Mouse (Mus musculus) midbrain, embryonic 16.5 days (tissue): ENCODE measurements around the gene Rbms3. TPM values are rescaled to one million over a fixed set of nuclear protein-coding genes. Genes with fewer than 3 reads are reported as not detected.

Experiments
- ATAC-seq: fragments of 200-750 bp; cut with Nextera tagmentation; 2 replicates; pipeline ENCODE4 v1.8.0; 2017; ENCODE audit warnings: moderate TSS enrichment
- H3K27ac ChIP-seq: fragments of 300-500 bp; sonication (generic); 2 replicates; pipeline ENCODE4 v1.5.1; 2014; ENCODE audit warnings: mild to moderate bottlenecking, low read length, mixed read lengths
- H3K27me3 ChIP-seq: fragments of 300-500 bp; sonication (generic); 2 replicates; pipeline ENCODE4 v1.6.1; 2014; ENCODE audit warnings: low read depth, low read length, mixed read lengths; ENCODE audit not compliant: control insufficient read depth, insufficient read depth
- H3K36me3 ChIP-seq: fragments of 300-500 bp; sonication (generic); 2 replicates; pipeline ENCODE4 v1.6.1; 2014; ENCODE audit warnings: mild to moderate bottlenecking, low read length, moderate library complexity, mixed read lengths; ENCODE audit not compliant: control insufficient read depth, insufficient read depth
- H3K4me1 ChIP-seq: fragments of 300-500 bp; sonication (generic); 2 replicates; pipeline ENCODE4 v1.6.1; 2014; ENCODE audit warnings: mild to moderate bottlenecking, low read length, mixed read lengths; ENCODE audit not compliant: control insufficient read depth, insufficient read depth
- H3K4me2 ChIP-seq: fragments of 300-500 bp; sonication (generic); 2 replicates; pipeline ENCODE4 v1.6.1; 2014; ENCODE audit warnings: mild to moderate bottlenecking, low read length, mixed read lengths
- H3K4me3 ChIP-seq: fragments of 300-500 bp; sonication (generic); 2 replicates; pipeline ENCODE4 v1.5.1; 2014; ENCODE audit warnings: low read depth, mild to moderate bottlenecking, low read length, moderate library complexity, mixed read lengths
- H3K9ac ChIP-seq: fragments of 300-500 bp; sonication (generic); 2 replicates; pipeline ENCODE4 v1.6.1; 2014; ENCODE audit warnings: low read depth, low read length, mixed read lengths
- H3K9me3 ChIP-seq: fragments of 300-500 bp; sonication (generic); replicated peaks from 2 replicates; pipeline ENCODE4 v1.6.1; 2014; ENCODE audit warnings: mild to moderate bottlenecking, low read length, mixed read lengths; ENCODE audit not compliant: control insufficient read depth, poor library complexity, severe bottlenecking
- WGBS: fragments of 180-500 bp; shearing (Covaris S2); extraction: QIAGEN DNeasy Blood & Tissue Kit; methylation state at CpG from one replicate; pipeline ENCODE4 v1.1.7; 2014; 5-methylcytosine and 5-hydroxymethylcytosine counted together
- polyA plus RNA-seq: library from polyadenylated mRNA; unstranded; fragments of >200 nt; fragmentation: Nextera tagmentation; extraction: Ambion mirVana; gene quantifications from 2 replicates; pipeline ENCODE4 v1.2.1, GENCODE M21; 2015

The Rbms3 gene
- polyA plus RNA-seq, 1 experiment from 2014 or later: 65.9 TPM

DNA sequence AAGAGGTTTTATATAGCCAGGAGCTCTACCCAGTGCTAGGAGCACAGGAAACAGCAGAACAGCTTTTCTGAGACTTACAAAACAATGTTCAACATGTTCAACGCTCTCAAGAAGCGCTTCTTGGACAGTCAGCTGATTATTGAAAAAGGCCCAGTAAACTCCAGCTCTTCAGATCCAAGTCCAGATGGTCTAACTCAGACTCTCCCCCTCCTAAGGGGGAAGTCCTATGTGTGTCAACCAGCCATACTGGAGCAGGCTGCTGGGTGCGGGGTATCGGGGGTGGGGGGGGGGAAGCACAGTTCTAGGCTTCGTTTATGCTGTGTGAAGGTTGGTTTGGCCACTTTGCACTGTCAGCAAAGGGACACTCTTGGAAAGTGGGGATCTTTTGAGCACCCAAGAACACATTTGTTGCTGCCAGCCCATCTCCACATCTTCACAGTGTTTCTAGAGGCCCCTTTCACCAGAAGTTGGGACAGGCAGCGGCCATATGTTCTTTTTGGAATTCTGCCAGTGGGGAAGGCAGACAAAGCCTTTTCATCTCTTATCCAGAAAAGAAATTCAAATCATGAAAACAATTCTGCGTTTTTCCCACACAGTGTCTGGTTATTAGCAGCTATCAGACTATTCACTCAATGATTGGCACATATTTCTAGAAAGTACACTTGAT lies 485.5 kb downstream of the Rbms3 start:
- Histone ChIP-seq H3K27ac (no peak overlapping the region), H3K4me3 (no peak overlapping the region), H3K9me3 (no peaks in the 10 kb centered on the region), H3K4me1 (no peaks in the 10 kb centered on the region), H3K4me2 (no peak overlapping the region), H3K9ac (no peak overlapping the region), H3K27me3 (no peaks in the 10 kb centered on the region), H3K36me3 (no peaks in the 10 kb centered on the region)
- WGBS: 73% methylated on average over 7 of the region's 7 CpGs
- no peak for ATAC-seq

DNA sequence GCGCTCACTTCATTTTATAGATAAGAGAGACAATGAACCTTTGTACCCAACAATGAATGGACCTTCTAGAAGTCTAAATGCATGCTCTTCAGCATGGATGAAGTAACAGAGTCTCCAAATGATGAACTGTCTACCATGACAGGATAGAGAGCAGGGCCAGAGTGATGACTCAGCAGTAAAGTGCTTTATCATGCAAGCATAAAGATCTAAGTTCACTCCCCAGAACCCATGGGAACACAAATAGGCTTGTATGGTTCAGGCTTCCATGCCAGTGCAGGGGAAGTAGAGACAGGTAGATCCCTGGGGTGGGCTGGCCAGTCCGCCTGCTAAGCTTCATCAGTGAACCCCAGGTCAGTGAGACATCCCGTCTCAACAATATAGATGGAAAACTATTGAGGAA lies 489.7 kb downstream of the Rbms3 start:
- Histone ChIP-seq H3K27ac (no peak overlapping the region), H3K36me3 (no peaks in the 10 kb centered on the region), H3K4me1 (no peaks in the 10 kb centered on the region; the same call in 1 of the 2 replicates), H3K4me2 (no peak overlapping the region), H3K4me3 (no peak overlapping the region), H3K9me3 (no peaks in the 10 kb centered on the region), H3K27me3 (no peaks in the 10 kb centered on the region), H3K9ac (no peak overlapping the region)
- WGBS: 95% methylated on average over 3 of the region's 3 CpGs
- no peak for ATAC-seq

DNA sequence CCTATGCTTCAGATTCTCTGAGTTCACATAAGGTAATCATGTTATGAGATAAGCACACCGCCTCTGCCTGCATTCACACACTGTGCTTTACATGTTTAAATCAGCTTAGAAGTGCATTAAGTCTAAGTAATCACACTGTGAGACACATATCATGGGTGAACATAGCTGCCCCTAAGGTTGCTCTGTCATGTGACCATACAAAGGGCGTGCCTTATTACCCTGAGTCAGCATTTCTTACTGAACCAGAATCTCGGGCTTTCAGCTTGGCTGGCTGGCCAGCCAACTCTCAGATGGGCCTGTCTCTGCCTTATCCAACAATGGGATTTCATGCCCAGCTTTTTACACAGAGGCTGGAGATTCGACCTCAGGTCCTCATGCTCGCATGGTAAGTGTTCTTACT lies 493.3 kb downstream of the Rbms3 start:
- H3K4me3 ChIP-seq: no peak overlapping the region
- H3K27ac ChIP-seq: no peak overlapping the region
- WGBS: 49% methylated on average over 5 of the region's 5 CpGs
- H3K4me2 ChIP-seq: no peak overlapping the region
- no peak overlapping the region for H3K9ac ChIP-seq
- ATAC-seq: no peak
- no peaks in the 10 kb centered on the region for H3K36me3 ChIP-seq
- no peaks in the 10 kb centered on the region; the same call in 1 of the 2 replicates for H3K4me1 ChIP-seq
- no peaks in the 10 kb centered on the region for H3K9me3 ChIP-seq
- no peaks in the 10 kb centered on the region for H3K27me3 ChIP-seq

GRCm38 (mm10) chr9:117134043-117134442 lies 495.7 kb downstream of the Rbms3 start:
- no peak for ATAC-seq
- WGBS: 52% methylated on average over 2 of the region's 2 CpGs

DNA sequence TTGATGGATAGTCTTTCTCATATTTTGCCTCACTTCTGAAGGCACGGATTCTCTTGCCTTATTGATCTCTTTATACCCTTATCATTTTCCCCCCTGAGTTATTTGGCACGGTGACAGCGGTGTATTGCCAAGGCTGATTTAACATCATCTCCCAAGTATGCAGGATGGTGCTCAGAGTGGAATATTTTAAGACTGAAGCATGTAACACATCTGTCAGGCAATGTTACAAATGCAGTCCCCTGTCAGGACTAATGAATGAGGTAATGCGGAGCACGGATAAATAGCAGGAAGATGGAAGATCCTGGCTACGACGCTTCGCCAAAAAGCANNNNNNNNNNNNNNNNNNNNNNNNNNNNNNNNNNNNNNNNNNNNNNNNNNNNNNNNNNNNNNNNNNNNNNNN lies 502.9 kb downstream of the Rbms3 start:
- no peak overlapping the region for H3K27ac ChIP-seq
- no peak overlapping the region for H3K9ac ChIP-seq
- no peak for ATAC-seq
- H3K27me3 ChIP-seq: no peaks in the 10 kb centered on the region
- H3K4me2 ChIP-seq: no peak overlapping the region
- no peak overlapping the region for H3K4me3 ChIP-seq
- no peaks in the 10 kb centered on the region for H3K9me3 ChIP-seq
- peaks cover 17% of the 10 kb centered on the region for H3K4me1 ChIP-seq
- 50% methylated on average over 8 of the region's 8 CpGs for WGBS
- H3K36me3 ChIP-seq: no peaks in the 10 kb centered on the region

More at GRCm38 (mm10) chr9:117134043-117134442, 495.7 kb downstream of the Rbms3 start:
- Histone ChIP-seq H3K4me3 (no peak overlapping the region), H3K27me3 (no peaks in the 10 kb centered on the region), H3K4me1 (no peaks in the 10 kb centered on the region; the same call in 1 of the 2 replicates), H3K36me3 (no peaks in the 10 kb centered on the region), H3K9me3 (no peaks in the 10 kb centered on the region), H3K9ac (no peak overlapping the region), H3K4me2 (no peak overlapping the region), H3K27ac (no peak overlapping the region)

GRCm38 (mm10) chr9:117125844-117126243 lies 503.9 kb downstream of the Rbms3 start:
- 81% methylated on average over 6 of the region's 6 CpGs for WGBS
- no peaks in the 10 kb centered on the region for H3K27me3 ChIP-seq
- H3K27ac ChIP-seq: no peak overlapping the region
- no peak for ATAC-seq
- H3K36me3 ChIP-seq: no peaks in the 10 kb centered on the region
- no peaks in the 10 kb centered on the region for H3K9me3 ChIP-seq
- no peak overlapping the region for H3K4me3 ChIP-seq
- H3K4me1 ChIP-seq: peaks cover 17% of the 10 kb centered on the region
- H3K4me2 ChIP-seq: no peak overlapping the region
- no peak overlapping the region for H3K9ac ChIP-seq

DNA sequence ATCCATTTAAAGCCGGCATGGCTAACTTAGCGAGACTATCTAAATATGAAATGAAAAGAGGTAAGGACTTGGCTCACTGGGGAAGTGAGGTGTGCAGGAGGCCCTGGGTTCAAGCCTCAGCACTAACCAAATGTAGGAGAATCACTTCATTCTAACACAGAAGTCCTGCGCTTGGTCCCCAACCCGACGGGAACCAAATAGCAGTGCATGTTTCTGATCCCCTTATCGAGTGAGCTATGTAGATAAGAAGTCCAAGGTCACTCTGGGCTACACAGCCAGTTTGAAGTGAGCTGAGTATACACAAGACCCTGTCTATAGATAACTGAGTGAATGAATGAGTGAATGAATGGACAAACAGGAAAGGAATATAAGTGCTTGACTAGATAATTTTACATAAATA lies 508.1 kb downstream of the Rbms3 start:
- H3K27ac ChIP-seq: no peak overlapping the region
- H3K4me1 ChIP-seq: peaks cover 9% of the 10 kb centered on the region
- WGBS: 89% methylated on average over 6 of the region's 6 CpGs
- H3K36me3 ChIP-seq: no peaks in the 10 kb centered on the region
- H3K9ac ChIP-seq: no peak overlapping the region
- ATAC-seq: no peak
- no peak overlapping the region for H3K4me2 ChIP-seq
- H3K4me3 ChIP-seq: no peak overlapping the region
- no peaks in the 10 kb centered on the region for H3K27me3 ChIP-seq
- no peaks in the 10 kb centered on the region for H3K9me3 ChIP-seq

GRCm38 (mm10) chr9:117117181-117117729 lies 512.5 kb downstream of the Rbms3 start:
- no peak overlapping the region for H3K27ac ChIP-seq
- H3K4me2 ChIP-seq: no peak overlapping the region
- no peak overlapping the region for H3K9ac ChIP-seq
- no peaks in the 10 kb centered on the region for H3K36me3 ChIP-seq
- no peaks in the 10 kb centered on the region for H3K4me1 ChIP-seq
- WGBS: 92% methylated on average over 10 of the region's 10 CpGs
- ATAC-seq: no peak
- H3K4me3 ChIP-seq: no peak overlapping the region
- H3K9me3 ChIP-seq: no peaks in the 10 kb centered on the region
- no peaks in the 10 kb centered on the region for H3K27me3 ChIP-seq

DNA sequence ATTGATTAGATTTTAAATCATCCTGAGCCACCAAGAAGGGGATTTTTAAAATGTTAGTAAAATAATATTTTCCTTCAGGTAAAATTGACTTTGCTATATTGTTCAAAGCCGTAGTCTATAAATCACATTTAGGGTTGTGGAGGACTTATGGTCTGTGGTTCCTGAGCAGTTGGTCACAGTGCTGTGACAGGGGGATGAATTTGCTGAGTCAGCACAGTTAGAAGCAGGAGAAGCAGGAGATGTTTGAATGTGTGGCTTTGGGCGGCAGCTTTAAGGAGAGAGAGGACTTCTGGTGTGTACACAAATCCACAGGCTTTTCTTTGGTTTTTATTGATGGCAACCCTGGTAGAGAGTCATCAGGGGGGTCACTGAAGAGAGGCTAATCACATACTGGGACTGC lies 514.1 kb downstream of the Rbms3 start:
- Histone ChIP-seq H3K4me1 (no peaks in the 10 kb centered on the region), H3K36me3 (no peaks in the 10 kb centered on the region), H3K4me2 (no peak overlapping the region), H3K27me3 (no peaks in the 10 kb centered on the region), H3K4me3 (no peak overlapping the region), H3K9me3 (no peaks in the 10 kb centered on the region), H3K9ac (no peak overlapping the region), H3K27ac (no peak overlapping the region)
- WGBS: 68% methylated on average over 2 of the region's 2 CpGs
- ATAC-seq: no peak
